Mouse (Mus musculus): ENCODE measurements around the gene Hk2. TPM values are rescaled to one million over a fixed set of nuclear protein-coding genes. Genes with fewer than 3 reads are reported as not detected.
"Not testable (repeated sequence)": the region's sequence is repeated elsewhere in the genome, so short reads cannot be mapped to it uniquely, and the experiment has no call there.

Gene Hk2
- polyA plus RNA-seq, 1 experiment from 2014 or later = 6.0 TPM

DNA sequence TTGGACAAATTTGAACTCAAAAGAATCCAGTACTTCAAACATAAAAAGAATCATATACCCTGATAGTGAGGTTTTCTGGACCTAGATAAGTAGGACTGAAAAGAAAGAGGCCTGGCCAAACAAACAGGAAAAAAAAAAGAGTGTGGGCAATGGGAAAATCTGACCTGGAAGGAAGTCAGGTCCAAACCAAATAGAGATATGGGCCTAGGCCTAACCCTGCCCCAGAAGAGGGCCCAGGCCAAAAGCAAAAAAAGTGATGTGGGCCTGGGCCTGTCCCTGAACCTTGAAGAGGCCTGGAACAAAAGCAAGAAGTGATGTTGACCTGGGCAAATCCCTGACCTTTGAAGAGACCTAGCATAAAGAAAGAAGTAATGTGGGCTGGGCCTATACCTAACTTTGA lies 90.1 kb downstream of the Hk2 start:
- ATAC-seq (ENCODE audit: low read depth) = no peak
- no peak overlapping the region for H3K4me2 ChIP-seq
- H3K9ac ChIP-seq = no peak overlapping the region

DNA sequence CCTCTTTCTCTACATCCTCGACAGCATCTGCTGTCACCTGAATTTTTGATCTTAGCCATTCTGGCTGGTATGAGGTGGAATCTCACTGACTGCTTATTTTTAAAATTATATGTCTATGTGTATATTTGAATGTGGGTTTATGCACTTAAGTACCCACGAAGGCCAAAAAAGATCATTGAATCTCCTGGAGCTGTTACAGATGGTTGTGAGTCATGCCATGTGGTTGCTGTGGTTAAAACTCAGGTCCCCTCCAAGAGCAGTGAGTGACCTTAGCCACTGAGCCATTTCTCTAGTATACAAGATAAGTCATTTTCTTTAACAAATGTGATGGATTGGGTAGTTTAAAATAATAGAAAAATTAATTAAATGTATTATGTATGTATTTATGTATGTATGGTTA lies 95.0 kb downstream of the Hk2 start:
- H3K4me3 ChIP-seq (replicated peaks); ATAC-seq (ENCODE audit: low read depth); H3K27ac ChIP-seq; H3K4me2 ChIP-seq; H3K9ac ChIP-seq; DNase-seq; H3K36me3 ChIP-seq; H3K27me3 ChIP-seq; H3K4me1 ChIP-seq (replicated peaks); H3K9me3 ChIP-seq (replicated peaks): not testable (repeated sequence)
- WGBS (ENCODE audit: insufficient replicate concordance) = 46% methylated on average over 2 of the region's 2 CpGs

More for the DNA sequence above, 90.1 kb downstream of the Hk2 start:
- H3K9me3 ChIP-seq (replicated peaks) = no peaks in the 10 kb centered on the region
- no peaks in the 10 kb centered on the region for H3K4me1 ChIP-seq (replicated peaks)
- no peak overlapping the region for H3K27ac ChIP-seq
- H3K36me3 ChIP-seq = no peaks in the 10 kb centered on the region
- no peak overlapping the region for H3K4me3 ChIP-seq (replicated peaks)
- no peaks in the 10 kb centered on the region for H3K27me3 ChIP-seq
- DNase-seq = no peak

DNA sequence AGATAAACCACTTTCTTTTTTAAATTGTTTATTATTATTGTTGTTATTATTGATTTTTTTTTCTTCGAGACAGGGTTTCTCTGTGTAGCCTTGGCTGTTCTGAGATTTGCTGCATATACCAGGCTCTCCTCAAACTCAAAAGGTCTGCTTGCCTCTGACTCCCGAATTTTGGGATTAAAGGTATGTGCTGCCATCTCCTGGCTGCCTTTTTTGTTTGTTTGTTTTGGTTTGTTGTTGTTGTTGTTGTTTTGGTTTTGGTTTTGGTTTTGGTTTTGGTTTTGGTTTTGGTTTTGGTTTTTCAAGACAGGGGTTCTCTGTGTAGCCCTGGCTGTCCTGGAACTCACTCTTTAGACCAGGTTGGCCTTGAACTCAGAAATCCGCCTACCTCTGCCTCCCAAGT lies 96.6 kb downstream of the Hk2 start:
- not testable (repeated sequence) for H3K4me1 ChIP-seq (replicated peaks); H3K4me2 ChIP-seq; H3K9ac ChIP-seq; H3K27ac ChIP-seq; H3K27me3 ChIP-seq; H3K36me3 ChIP-seq; DNase-seq; H3K4me3 ChIP-seq (replicated peaks); ATAC-seq (ENCODE audit: low read depth); H3K9me3 ChIP-seq (replicated peaks)
- WGBS (ENCODE audit: insufficient replicate concordance) = 50% methylated on average over 3 of the region's 3 CpGs

Other genes starting within 250 kb of the Hk2 start
- 65.7 and 74.9 TPM in 2 replicates for gene Pole4, start 69.1 kb downstream of the Hk2 start, polyA plus RNA-seq (2015; fragmentation: Nextera tagmentation; extraction: Ambion mirVana)
- gene Sema4f, start 165.3 kb upstream of the Hk2 start, polyA plus RNA-seq (2015; fragmentation: Nextera tagmentation; extraction: Ambion mirVana) = 0.05 TPM in 1 of 2 replicates, not detected in the other
- gene M1ap, start 172.4 kb upstream of the Hk2 start, polyA plus RNA-seq (2015; fragmentation: Nextera tagmentation; extraction: Ambion mirVana) = 10.3 and 15.7 TPM in 2 replicates